Mouse (Mus musculus) CH12.LX (cell line): ENCODE measurements at regions not wholly inside any gene's neighbourhood (a gene's known extent, or its start where the extent isn't known, plus 50 kb on each side); places are given as distances from the start of the nearest gene placed in this dataset.
"Not testable (repeated sequence)": the region's sequence is repeated elsewhere in the genome, so short reads cannot be mapped to it uniquely, and the experiment has no call there.

Experiments used
- DNase-seq: peaks from one replicate; pipeline ENCODE4 v3.0.0-alpha.2; 2013; ENCODE audit errors: extremely low read depth
- H3K27ac ChIP-seq: 2 replicates; pipeline ENCODE4 v1.5.1; 2012; ENCODE audit warnings: low read depth, mild to moderate bottlenecking, control low read depth, moderate library complexity; ENCODE audit not compliant: insufficient read depth
- H3K27me3 ChIP-seq: replicated peaks from 2 replicates; pipeline ENCODE3; 2012; ENCODE audit warnings: inconsistent platforms
- H3K36me3 ChIP-seq, 2 experiments: replicated peaks in 1 of 2; 2 replicates each; pipeline versions ENCODE3 to v1.6.1; 2012; ENCODE audit warnings: inconsistent platforms in 1 of 2, low read length in 1 of 2, mild to moderate bottlenecking in 1 of 2, mixed read lengths in 1 of 2, moderate library complexity in 1 of 2; ENCODE audit not compliant: control insufficient read depth in 1 of 2, insufficient read depth in 1 of 2
- H3K4me1 ChIP-seq, 2 experiments: 2 replicates each; pipeline ENCODE4 v1.6.1; 2012; ENCODE audit warnings: inconsistent platforms in 1 of 2, moderate library complexity in 1 of 2; ENCODE audit not compliant: insufficient read depth in 2 of 2, control insufficient read depth in 1 of 2
- H3K4me2 ChIP-seq: 2 replicates; pipeline ENCODE4 v1.6.1; 2012; ENCODE audit warnings: low read depth, mild to moderate bottlenecking, control low read depth; ENCODE audit not compliant: poor library complexity, insufficient read depth, severe bottlenecking
- H3K4me3 ChIP-seq, 3 experiments: fragments of 150-350 bp in 1 of 3; sonication (generic) in 1 of 3; replicated peaks in 1 of 3; 2 replicates each; pipeline versions ENCODE3 to v1.5.1; 2011 to 2012; ENCODE audit warnings: low read depth in 2 of 3, low read length in 2 of 3, mild to moderate bottlenecking in 2 of 3, moderate library complexity in 2 of 3, control low read depth in 1 of 3, improper control_type of control experiment in 1 of 3, inconsistent platforms in 1 of 3, mixed read lengths in 1 of 3; ENCODE audit not compliant: poor library complexity in 1 of 3
- H3K79me2 ChIP-seq: replicated peaks from 2 replicates; pipeline ENCODE4 v1.6.1; 2012; ENCODE audit warnings: mild to moderate bottlenecking, moderate library complexity; ENCODE audit not compliant: control insufficient read depth, poor library complexity, insufficient read depth, severe bottlenecking; ENCODE audit errors: extremely low read depth
- H3K9ac ChIP-seq: 2 replicates; pipeline ENCODE4 v1.6.1; 2012; ENCODE audit warnings: low read depth, mild to moderate bottlenecking, control low read depth, moderate library complexity; ENCODE audit not compliant: insufficient read depth
- H3K9me3 ChIP-seq: replicated peaks from 2 replicates; pipeline ENCODE3; 2012; ENCODE audit warnings: low read length, inconsistent platforms, mixed read lengths
- BHLHE40 ChIP-seq: IDR thresholded peaks from 2 replicates; pipeline ENCODE4 v1.6.1; 2011; ENCODE audit warnings: mild to moderate bottlenecking, low read depth, low read length, improper control_type of control experiment
- CHD1 ChIP-seq: IDR thresholded peaks from 2 replicates; pipeline ENCODE4 v1.6.1; 2012; ENCODE audit warnings: low read depth, low read length, improper control_type of control experiment, inconsistent platforms
- CHD2 ChIP-seq: IDR thresholded peaks from 2 replicates; pipeline ENCODE4 v1.6.1; 2011; ENCODE audit warnings: low read length, improper control_type of control experiment
- CTCF ChIP-seq, 2 experiments: IDR thresholded peaks in 1 of 2; conservative IDR thresholded peaks in 1 of 2; 2 replicates each; pipeline ENCODE4 v1.5.1; 2011 to 2012; ENCODE audit warnings: low read depth in 2 of 2, low read length in 2 of 2, improper control_type of control experiment in 1 of 2, inconsistent platforms in 1 of 2, mild to moderate bottlenecking in 1 of 2, moderate library complexity in 1 of 2
- E2F4 ChIP-seq: IDR thresholded peaks from 2 replicates; pipeline ENCODE4 v1.6.1; 2011; ENCODE audit warnings: low read depth, low read length, improper control_type of control experiment; ENCODE audit not compliant: insufficient replicate concordance
- EP300 ChIP-seq: IDR thresholded peaks from 2 replicates; pipeline ENCODE4 v1.6.1; 2011; ENCODE audit warnings: low read length, improper control_type of control experiment
- HCFC1 ChIP-seq: IDR thresholded peaks from 2 replicates; pipeline ENCODE4 v1.6.1; 2012; ENCODE audit warnings: low read depth, mild to moderate bottlenecking, inconsistent platforms, low read length, improper control_type of control experiment
- IRF4 ChIP-seq: IDR thresholded peaks from 2 replicates; pipeline ENCODE4 v1.6.1; 2014; ENCODE audit warnings: low read depth, mild to moderate bottlenecking, inconsistent platforms, low read length, improper control_type of control experiment
- JUN ChIP-seq: IDR thresholded peaks from 2 replicates; pipeline ENCODE4 v1.6.1; 2011; ENCODE audit warnings: low read depth, mild to moderate bottlenecking, low read length, improper control_type of control experiment, moderate library complexity; ENCODE audit not compliant: insufficient read depth
- MEF2A ChIP-seq: IDR thresholded peaks from 2 replicates; pipeline ENCODE4 v1.6.1; 2014; ENCODE audit warnings: low read depth, mild to moderate bottlenecking, inconsistent platforms, low read length, improper control_type of control experiment, borderline replicate concordance
- MXI1 ChIP-seq: IDR thresholded peaks from 2 replicates; pipeline ENCODE4 v1.6.1; 2011; ENCODE audit warnings: mild to moderate bottlenecking, low read depth, low read length, improper control_type of control experiment
- MYC ChIP-seq: IDR thresholded peaks from 2 replicates; pipeline ENCODE4 v1.6.1; 2011; ENCODE audit warnings: low read depth, mild to moderate bottlenecking, improper control_type of control experiment, low read length
- NELFE ChIP-seq: IDR thresholded peaks from 2 replicates; pipeline ENCODE4 v1.6.1; 2011; ENCODE audit warnings: low read depth, low read length, improper control_type of control experiment
- NRF1 ChIP-seq: IDR thresholded peaks from 2 replicates; pipeline ENCODE4 v1.6.1; 2014; ENCODE audit warnings: low read depth, mild to moderate bottlenecking, inconsistent platforms, low read length, improper control_type of control experiment, moderate library complexity
- RAD21 ChIP-seq: IDR thresholded peaks from 2 replicates; pipeline ENCODE4 v1.6.1; 2011; ENCODE audit warnings: low read depth, mild to moderate bottlenecking, low read length, improper control_type of control experiment, moderate library complexity
- RCOR1 ChIP-seq: conservative IDR thresholded peaks from 2 replicates; pipeline ENCODE4 v1.6.1; 2012; ENCODE audit warnings: low read depth, mild to moderate bottlenecking, inconsistent platforms, low read length, improper control_type of control experiment
- SMC3 ChIP-seq: IDR thresholded peaks from 2 replicates; pipeline ENCODE4 v1.6.1; 2011; ENCODE audit warnings: low read depth, low read length, improper control_type of control experiment
- TBP ChIP-seq: conservative IDR thresholded peaks from 2 replicates; pipeline ENCODE4 v1.6.1; 2011; ENCODE audit warnings: low read depth, low read length, improper control_type of control experiment
- TCF12 ChIP-seq: IDR thresholded peaks from 2 replicates; pipeline ENCODE4 v1.6.1; 2014; ENCODE audit warnings: low read depth, mild to moderate bottlenecking, inconsistent platforms, low read length, improper control_type of control experiment
- UBTF ChIP-seq: IDR thresholded peaks from 2 replicates; pipeline ENCODE4 v1.6.1; 2012; ENCODE audit warnings: low read depth, mild to moderate bottlenecking, inconsistent platforms, low read length, improper control_type of control experiment, moderate library complexity
- USF1 ChIP-seq: IDR thresholded peaks from 2 replicates; pipeline ENCODE4 v1.6.1; 2014; ENCODE audit warnings: low read depth, mild to moderate bottlenecking, inconsistent platforms, low read length, improper control_type of control experiment
- USF2 ChIP-seq: conservative IDR thresholded peaks from 2 replicates; pipeline ENCODE4 v1.6.1; 2011; ENCODE audit warnings: low read depth, low read length, improper control_type of control experiment
- ZC3H11A ChIP-seq: IDR thresholded peaks from 2 replicates; pipeline ENCODE4 v1.6.1; 2012; ENCODE audit warnings: low read depth, mild to moderate bottlenecking, inconsistent platforms, low read length, improper control_type of control experiment
- ZKSCAN1 ChIP-seq: IDR thresholded peaks from 2 replicates; pipeline ENCODE4 v1.6.1; 2012; ENCODE audit warnings: low read depth, inconsistent platforms, low read length, improper control_type of control experiment, borderline replicate concordance
- ZNF384 ChIP-seq: IDR thresholded peaks from 2 replicates; pipeline ENCODE4 v1.6.1; 2012; ENCODE audit warnings: low read depth, low read length, improper control_type of control experiment, inconsistent platforms
- dilution Hi-C: fragments of 300-500 bp; cut with MboI; formaldehyde crosslinking; loops from 2 replicates; pipeline ENCODE4 v1.14.3; 2020; ENCODE audit warnings: low sequenced_read_pairs; ENCODE audit not compliant: extremely low pct_unique_long_range_greater_than_20kb, extremely low pct_ligation_motif_present
- in situ Hi-C: fragments of 300-500 bp; cut with MboI; formaldehyde crosslinking; loops from 3 replicates; pipeline ENCODE4 v1.14.3; 2019; ENCODE audit warnings: low sequenced_read_pairs, low pct_ligation_motif_present, low pct_unique_long_range_greater_than_20kb, mixed read lengths

- dilution Hi-C loops (no loop called here), in situ Hi-C loops (no loop called here)
These were observed 126.1 kb upstream of the Stt3b start for GRCm38 (mm10) chr9:115436301-115436700.

GRCm38 (mm10) chr9:115438234-115438633 is 128.0 kb upstream of the Stt3b start:
- H3K4me3 ChIP-seq, H3K4me2 ChIP-seq, DNase-seq, H3K4me1 ChIP-seq, dilution Hi-C loops, H3K27ac ChIP-seq, H3K27me3 ChIP-seq, H3K79me2 ChIP-seq, in situ Hi-C loops, H3K9ac ChIP-seq, H3K36me3 ChIP-seq: not testable (repeated sequence)
- peaks cover 13% of the 10 kb centered on the region for H3K9me3 ChIP-seq

More at GRCm38 (mm10) chr9:115436301-115436700, 126.1 kb upstream of the Stt3b start:
- no peaks in the 10 kb centered on the region for H3K27me3 ChIP-seq
- 0 out of 4 replicates have a peak, but pooled peaks cover 3 to 4% of the 10 kb centered on the region in 2 experiments for H3K4me1 ChIP-seq
- no peak overlapping the region for H3K4me3 ChIP-seq
- no peaks in the 10 kb centered on the region for H3K79me2 ChIP-seq
- H3K4me2 ChIP-seq = no peak overlapping the region
- no peaks in the 10 kb centered on the region for H3K36me3 ChIP-seq
- TF ChIP-seq IRF4 (no peak), MYC (no peak), NELFE (no peak), TBP (no peak), RCOR1 (no peak), ZC3H11A (no peak), EP300 (no peak), MXI1 (no peak), JUN (no peak), USF1 (no peak), CHD1 (no peak), BHLHE40 (no peak), CTCF (conservative IDR thresholded peaks at IDR 0.05 in 1 of 2, IDR thresholded peaks at IDR 0.05 in 1 of 2; ENCODE audit: low read depth in 2 of 2, low read length in 2 of 2) (no peak), CHD2 (no peak), E2F4 (no peak)
- peaks cover 13% of the 10 kb centered on the region for H3K9me3 ChIP-seq
- DNase-seq = no peak
- H3K27ac ChIP-seq = no peak overlapping the region
- no peak overlapping the region for H3K9ac ChIP-seq

- H3K36me3 ChIP-seq = no peaks in the 10 kb centered on the region
- TF ChIP-seq ZC3H11A = no peak
- TF ChIP-seq UBTF = no peak
- no peak for TF ChIP-seq MEF2A
- no peak for TF ChIP-seq USF2
- TF ChIP-seq NRF1 = no peak
- TF ChIP-seq ZNF384 = no peak
- no peak for TF ChIP-seq MXI1
- TF ChIP-seq TCF12 = no peak
- TF ChIP-seq SMC3 = no peak
- TF ChIP-seq IRF4 = no peak
- TF ChIP-seq EP300 = no peak
- TF ChIP-seq CHD2 = no peak
- no peak for TF ChIP-seq ZKSCAN1
- no peak for TF ChIP-seq RAD21
- no peak for TF ChIP-seq HCFC1
- H3K4me2 ChIP-seq = no peak overlapping the region
- no peak overlapping the region for H3K27ac ChIP-seq
- no peak overlapping the region for H3K4me3 ChIP-seq
- no peaks in the 10 kb centered on the region for H3K79me2 ChIP-seq
- H3K9ac ChIP-seq = no peak overlapping the region
- in situ Hi-C loops = no loop called here
- peaks cover 3 to 16% of the 10 kb centered on the region in 2 experiments; a peak in 2 of 4 replicates for H3K4me1 ChIP-seq
- no peaks in the 10 kb centered on the region for H3K27me3 ChIP-seq
- H3K9me3 ChIP-seq = peaks cover 2% of the 10 kb centered on the region
- dilution Hi-C loops = no loop called here
- DNase-seq = no peak
These were observed 136.5 kb upstream of the Stt3b start for GRCm38 (mm10) chr9:115446681-115447080.
